Mouse (Mus musculus) midbrain, embryonic 13.5 days (tissue): ENCODE data around the gene Slc25a3. TPM values are rescaled to one million over a fixed set of nuclear protein-coding genes. Genes with fewer than 3 reads are reported as not detected.

ENCODE experiments used
- ATAC-seq: fragments of 200-750 bp; cut with Nextera tagmentation; 2 replicates; pipeline ENCODE4 v1.8.0; 2017; ENCODE audit warnings: mild to moderate bottlenecking, moderate TSS enrichment, moderate library complexity
- H3K27ac ChIP-seq: fragments of 300-500 bp; sonication (generic); 2 replicates; pipeline ENCODE4 v1.5.1; 2015; ENCODE audit warnings: inconsistent platforms, mild to moderate bottlenecking, moderate library complexity
- H3K27me3 ChIP-seq: fragments of 300-500 bp; sonication (generic); 2 replicates; pipeline ENCODE4 v1.6.1; 2015; ENCODE audit warnings: mild to moderate bottlenecking, inconsistent platforms
- H3K36me3 ChIP-seq: fragments of 300-500 bp; sonication (generic); 2 replicates; pipeline ENCODE4 v1.6.1; 2015; ENCODE audit warnings: mild to moderate bottlenecking, inconsistent platforms
- H3K4me1 ChIP-seq: fragments of 300-500 bp; sonication (generic); replicated peaks from 2 replicates; pipeline ENCODE4 v1.6.1; 2015; ENCODE audit warnings: inconsistent platforms
- H3K4me2 ChIP-seq: fragments of 300-500 bp; sonication (generic); replicated peaks from 2 replicates; pipeline ENCODE4 v1.6.1; 2015; ENCODE audit warnings: moderate library complexity, mild to moderate bottlenecking, inconsistent platforms
- H3K4me3 ChIP-seq: fragments of 300-500 bp; sonication (generic); replicated peaks from 2 replicates; pipeline ENCODE4 v1.5.1; 2015; ENCODE audit warnings: mild to moderate bottlenecking, inconsistent platforms
- H3K9ac ChIP-seq: fragments of 300-500 bp; sonication (generic); replicated peaks from 2 replicates; pipeline ENCODE4 v1.6.1; 2015; ENCODE audit warnings: mild to moderate bottlenecking, inconsistent platforms
- H3K9me3 ChIP-seq: fragments of 300-500 bp; sonication (generic); 2 replicates; pipeline ENCODE4 v1.6.1; 2016; ENCODE audit warnings: mild to moderate bottlenecking, inconsistent platforms
- WGBS: fragments of 180-500 bp; shearing (Covaris S2); methylation state at CpG from one replicate; pipeline ENCODE4 v1.1.7; 2015; 5-methylcytosine and 5-hydroxymethylcytosine counted together
- polyA plus RNA-seq: library from polyadenylated mRNA; unstranded; fragments of >200 nt; fragmentation: Nextera tagmentation; extraction: Ambion mirVana; gene quantifications from 2 replicates; pipeline ENCODE4 v1.2.1, GENCODE M21; 2015

Gene Slc25a3
- polyA plus RNA-seq, 1 experiment from 2014 or later, result 469 TPM

DNA sequence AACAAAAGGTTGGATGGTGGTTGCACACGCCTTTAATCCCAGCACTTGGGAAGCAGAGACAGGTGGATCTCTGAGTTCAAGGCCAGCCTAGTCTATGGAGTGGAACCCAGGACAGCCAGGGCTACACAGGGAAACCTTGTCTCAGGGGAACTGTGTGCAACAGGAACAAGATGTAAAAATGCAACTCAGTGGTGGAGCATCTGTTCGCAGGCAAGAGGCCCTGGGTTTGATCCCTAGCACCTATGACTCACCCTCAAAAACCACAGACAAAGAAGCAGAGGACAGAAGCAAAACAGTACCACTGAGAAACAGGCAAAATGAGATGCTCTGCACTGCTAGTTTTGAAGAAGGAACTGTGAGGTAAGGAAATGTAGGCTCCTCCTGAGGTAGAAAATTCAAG is 47.2 kb downstream of the Slc25a3 start:
- ATAC-seq, result no peak
- 93% methylated on average over 2 of the region's 2 CpGs for WGBS
- Histone ChIP-seq H3K36me3 (peaks cover 44% of the 10 kb centered on the region), H3K4me3 (no peak overlapping the region), H3K27me3 (no peaks in the 10 kb centered on the region), H3K4me1 (peaks cover 10% of the 10 kb centered on the region), H3K4me2 (no peak overlapping the region), H3K27ac (no peak overlapping the region), H3K9ac (no peak overlapping the region), H3K9me3 (no peaks in the 10 kb centered on the region)

DNA sequence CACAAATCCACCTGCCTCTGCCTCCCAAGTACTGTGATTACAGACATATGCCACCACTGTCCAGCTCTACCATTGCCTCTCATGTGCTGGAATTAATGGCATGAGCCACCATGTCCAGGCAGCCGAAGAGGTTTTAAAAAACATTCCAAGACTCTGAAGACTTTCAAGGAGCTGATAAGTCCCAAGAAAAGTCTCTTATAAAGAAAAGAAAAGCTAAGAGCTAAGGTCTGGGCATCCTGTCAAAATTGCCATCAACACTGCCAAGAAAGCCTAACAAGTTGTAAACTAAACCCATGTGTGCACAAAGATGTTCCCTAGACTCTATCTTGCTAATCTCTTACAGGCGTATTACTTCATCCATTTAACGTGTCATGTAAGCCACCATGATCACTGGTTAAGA is 50.5 kb downstream of the Slc25a3 start:
- no peak for ATAC-seq
- Histone ChIP-seq H3K36me3 (peaks cover 54% of the 10 kb centered on the region), H3K4me1 (no peaks in the 10 kb centered on the region), H3K4me3 (no peak overlapping the region), H3K27me3 (no peaks in the 10 kb centered on the region), H3K4me2 (no peak overlapping the region), H3K9me3 (no peaks in the 10 kb centered on the region), H3K9ac (no peak overlapping the region), H3K27ac (no peak overlapping the region)
- WGBS, result 90% methylated on average over 3 of the region's 3 CpGs

DNA sequence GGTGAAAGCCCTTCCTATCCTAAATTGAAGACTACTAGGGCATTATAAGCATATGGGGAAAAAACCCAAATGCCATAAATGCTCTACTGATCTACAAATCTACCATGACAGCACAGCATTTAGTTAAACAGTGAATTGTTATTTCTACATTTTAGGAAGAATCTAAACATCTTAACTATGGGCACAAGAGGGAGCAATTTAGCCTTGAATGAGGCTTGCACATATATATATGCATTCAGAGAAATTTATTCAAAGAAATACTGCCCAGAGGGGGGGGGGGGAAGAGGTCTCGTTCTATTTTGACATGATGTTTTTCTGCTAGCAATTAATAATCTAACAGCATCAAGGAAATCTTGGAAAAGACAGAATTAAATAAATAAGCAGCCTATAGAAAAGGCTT is 52.1 kb downstream of the Slc25a3 start:
- H3K36me3 ChIP-seq, result peaks cover 52% of the 10 kb centered on the region
- no peaks in the 10 kb centered on the region for H3K27me3 ChIP-seq
- H3K9ac ChIP-seq, result no peak overlapping the region
- no peak overlapping the region for H3K27ac ChIP-seq
- H3K4me2 ChIP-seq, result no peak overlapping the region
- no peaks in the 10 kb centered on the region for H3K9me3 ChIP-seq
- no peak for ATAC-seq
- no peaks in the 10 kb centered on the region for H3K4me1 ChIP-seq
- WGBS, result 44% methylated on average over 1 of the region's 1 CpGs
- H3K4me3 ChIP-seq, result no peak overlapping the region

Other genes with a start within 250 kb of the Slc25a3 start
- gene Apaf1, start 41.3 kb downstream of the Slc25a3 start, polyA plus RNA-seq, result 17.3 and 20.1 TPM in 2 replicates
- 15.9 and 18.7 TPM in 2 replicates for gene Ikbip, start 41.1 kb downstream of the Slc25a3 start, polyA plus RNA-seq
- gene Tmpo, start 57.3 kb upstream of the Slc25a3 start, polyA plus RNA-seq, result 165 and 175 TPM in 2 replicates